Mouse (Mus musculus) ovary, postnatal 10 days (tissue): ENCODE measurements around the gene Rcc1l.
A peak's percentile ranks its signal among the peaks of the same experiment; 100 is the strongest.

Experiments
- DNase-seq: peaks from one replicate; pipeline ENCODE4 v3.0.0; 2022; ENCODE audit warnings: low spot score

Gene Rcc1l

GRCm38 (mm10) chr5:134176169-134176881 lies at the start of gene Rcc1l:
Gene Rcc1l (minus strand): TSS chr5:134176774.
- DNase-seq = peak; percentile 46

- no peak for DNase-seq
These were observed 48.7 kb upstream of the Rcc1l start for GRCm38 (mm10) chr5:134225110-134225901.

- no peak for DNase-seq
These were observed 45.2 kb upstream of the Rcc1l start for GRCm38 (mm10) chr5:134221708-134222150.

GRCm38 (mm10) chr5:134221278-134221677 lies 44.7 kb upstream of the Rcc1l start:
- no peak for DNase-seq

- DNase-seq = no peak
These were observed 41.3 kb upstream of the Rcc1l start for GRCm38 (mm10) chr5:134217900-134218299.

GRCm38 (mm10) chr5:134214021-134214806 lies 37.6 kb upstream of the Rcc1l start:
- no peak for DNase-seq

GRCm38 (mm10) chr5:134209931-134210554 lies 33.5 kb upstream of the Rcc1l start:
- DNase-seq = no peak

GRCm38 (mm10) chr5:134206721-134207120 lies 30.1 kb upstream of the Rcc1l start:
- no peak for DNase-seq

- no peak for DNase-seq
These were observed 17.1 kb upstream of the Rcc1l start for GRCm38 (mm10) chr5:134193664-134194063.

GRCm38 (mm10) chr5:134188571-134188970 lies 12.0 kb upstream of the Rcc1l start:
- no peak for DNase-seq

GRCm38 (mm10) chr5:134186961-134187731 lies 10.6 kb upstream of the Rcc1l start:
- DNase-seq = no peak

GRCm38 (mm10) chr5:134186059-134186458 lies 9.5 kb upstream of the Rcc1l start:
- DNase-seq = no peak

- DNase-seq = peak; percentile 94
These were observed 7.6 kb upstream of the Rcc1l start, which contains the start of gene Gtf2ird2 for GRCm38 (mm10) chr5:134183880-134184808. Gene Gtf2ird2 (plus strand): TSS chr5:134184019.

GRCm38 (mm10) chr5:134183162-134183561 lies 6.6 kb upstream of the Rcc1l start:
- DNase-seq = no peak

GRCm38 (mm10) chr5:134182735-134183134 lies 6.2 kb upstream of the Rcc1l start:
- DNase-seq = no peak

- DNase-seq = no peak
These were observed 5.6 kb upstream of the Rcc1l start for GRCm38 (mm10) chr5:134182172-134182571.

- DNase-seq = peak; percentile 44
These were observed 3.3 kb upstream of the Rcc1l start for GRCm38 (mm10) chr5:134179871-134180270.

GRCm38 (mm10) chr5:134178536-134178935 lies 2.0 kb upstream of the Rcc1l start:
- no peak for DNase-seq

- no peak for DNase-seq
These were observed 878 bp downstream of the Rcc1l start for GRCm38 (mm10) chr5:134175696-134176095.

- no peak for DNase-seq
These were observed 3.4 kb downstream of the Rcc1l start for GRCm38 (mm10) chr5:134173206-134173605.
